ENCODE assay signal across 12 mouse cellular contexts in genomic region chr13:83635218-83635617, GRCm38 (mm10).
"Had no signal": no experiment of that assay in that cellular context is flagged by ENCODE, and none has a peak within 500 bp of the region (broad histone marks: within the 10 kb centered on the region; RNA-seq: fewer than 3 reads in every experiment).

No protein-coding gene starts in this region.

- DNase-seq: gastrocnemius, adult 2 months; gastrocnemius, postnatal 10 days; gastrocnemius, postnatal 25 days; heart, adult 18-20 months; heart, postnatal 14 days; heart, postnatal 36 days; kidney, adult 11 months; kidney, adult 2 months; kidney, adult 9 months; kidney, postnatal 14 days; kidney, postnatal 36 days; left cerebral cortex, postnatal 4 days had no signal
